Mouse (Mus musculus) spleen, postnatal 4 days (tissue): ENCODE results near the gene Ctnnal1.
A peak's percentile ranks its signal among the peaks of the same experiment; 100 is the strongest.
"Not testable (repeated sequence)": the region's sequence is repeated elsewhere in the genome, so short reads cannot be mapped to it uniquely, and the experiment has no call there.

Experiments
- DNase-seq, 2 experiments: peaks; one replicate each; pipeline ENCODE4 v3.0.0; 2022; ENCODE audit warnings: low spot score in 2 of 2

Gene Ctnnal1

DNA sequence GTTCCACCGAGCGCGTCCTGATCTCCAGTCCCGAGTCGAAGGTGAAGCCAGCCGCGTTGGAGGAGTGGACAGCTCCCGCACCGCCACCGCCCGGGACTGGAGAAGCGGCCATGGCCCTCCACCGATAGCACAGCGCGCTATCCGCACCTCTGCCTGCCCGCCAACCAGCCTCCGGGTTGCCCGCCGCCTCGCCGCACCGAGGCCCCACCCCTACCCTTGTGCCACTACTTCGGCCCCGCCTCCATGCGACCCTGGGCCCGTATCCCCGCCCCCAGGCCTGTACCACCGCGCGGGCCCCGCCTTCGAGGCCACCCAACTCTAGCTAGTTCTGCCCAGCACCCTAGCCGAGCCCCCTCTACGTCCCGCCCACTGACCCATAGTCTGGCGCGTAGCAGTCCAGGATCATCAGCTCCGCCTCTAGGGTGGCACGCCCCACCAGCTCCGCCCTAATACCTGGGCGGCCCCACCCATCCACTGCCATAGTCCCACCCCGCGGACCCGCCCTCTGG, at the start of gene Ctnnal1:
Ctnnal1 (minus strand) TSS at position 186 of the 509 bp plus-strand sequence.
- peak; percentile 81 to 86 for DNase-seq

DNA sequence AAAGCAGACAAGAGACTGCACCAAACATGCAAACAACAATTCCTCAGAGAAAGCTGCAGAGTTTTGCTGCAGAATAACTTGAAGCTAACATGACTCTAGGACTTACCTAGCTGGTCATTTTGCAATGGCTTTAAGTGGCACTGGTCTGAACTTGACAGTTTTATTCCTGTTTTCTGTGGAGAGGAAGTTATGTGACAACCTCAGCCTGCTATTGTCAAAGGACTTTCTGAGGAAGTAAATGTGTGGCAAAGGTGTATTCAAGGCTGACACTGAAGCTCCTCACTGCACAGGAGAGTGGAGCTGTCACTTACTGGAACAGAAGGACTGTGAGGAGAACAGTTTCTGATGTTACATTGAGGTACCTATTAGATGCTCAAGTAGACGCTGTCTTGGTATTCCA, 49.8 kb upstream of the Ctnnal1 start:
- no peak for DNase-seq

DNA sequence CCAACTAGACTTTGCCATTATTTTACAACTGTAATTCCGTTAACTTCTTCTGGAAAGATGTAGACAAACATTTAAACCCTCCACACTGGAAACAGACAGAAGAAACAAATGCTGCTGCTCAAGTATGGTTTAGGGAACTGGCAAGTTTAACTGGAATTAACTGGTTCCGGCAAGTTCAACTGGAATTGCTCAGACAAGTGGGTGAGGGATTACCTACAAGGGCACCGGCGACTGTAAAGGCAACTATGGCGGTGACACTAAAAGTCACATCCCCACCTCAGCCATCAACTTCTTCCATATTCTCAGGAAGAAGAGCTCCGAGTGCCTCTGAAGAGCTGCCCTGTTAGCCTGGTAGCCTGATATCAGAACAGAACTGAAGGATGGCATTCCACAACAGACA, 49.4 kb upstream of the Ctnnal1 start:
- no peak for DNase-seq

DNA sequence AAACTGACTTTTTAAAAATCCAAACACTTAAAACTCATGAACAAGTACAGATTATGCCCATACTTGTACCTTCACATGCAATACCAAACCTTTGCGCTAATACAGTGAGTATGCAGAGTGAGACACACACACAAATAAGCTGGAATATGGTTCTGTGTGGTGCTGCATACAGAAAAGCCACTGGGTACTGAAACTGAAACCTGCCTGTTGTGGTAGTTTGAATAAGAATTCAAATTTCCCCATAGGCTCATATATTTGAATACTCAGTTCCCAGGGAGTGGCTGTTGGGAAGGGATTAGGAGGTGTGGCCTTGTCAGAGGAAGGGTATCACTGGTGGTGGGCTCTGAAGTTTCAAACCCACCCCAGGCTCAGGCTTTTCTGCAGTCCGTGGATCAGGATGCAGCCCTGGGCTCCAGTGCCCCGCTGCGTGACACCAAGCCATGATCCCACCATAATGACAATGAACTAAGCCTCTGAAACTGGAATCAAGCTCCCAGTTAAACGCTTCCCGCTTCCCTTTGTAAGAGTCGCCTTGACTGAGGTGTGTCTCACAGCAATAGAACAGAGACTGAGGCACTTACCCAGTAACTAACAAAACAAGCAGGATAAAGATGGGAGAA, 47.5 kb upstream of the Ctnnal1 start:
- DNase-seq: no peak

DNA sequence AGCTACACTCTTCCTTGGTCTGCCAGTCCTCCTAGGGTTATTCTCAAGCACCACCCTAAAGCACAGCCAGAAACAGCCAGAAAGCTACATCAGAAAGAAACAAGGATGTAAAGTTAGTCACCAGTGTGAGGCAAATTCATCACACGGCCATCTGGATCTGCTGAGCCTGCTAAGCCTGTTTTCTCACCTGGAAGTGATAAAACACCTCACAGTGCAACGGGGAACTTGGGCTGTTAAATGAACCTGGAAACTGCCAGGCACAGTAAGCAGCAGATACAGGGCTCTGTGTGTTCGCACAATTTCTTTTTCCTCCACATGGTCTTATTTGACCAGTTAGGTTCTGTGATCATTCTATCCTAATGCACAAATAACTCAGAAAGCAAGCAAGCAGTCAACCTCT, 44.6 kb upstream of the Ctnnal1 start:
- no peak for DNase-seq

DNA sequence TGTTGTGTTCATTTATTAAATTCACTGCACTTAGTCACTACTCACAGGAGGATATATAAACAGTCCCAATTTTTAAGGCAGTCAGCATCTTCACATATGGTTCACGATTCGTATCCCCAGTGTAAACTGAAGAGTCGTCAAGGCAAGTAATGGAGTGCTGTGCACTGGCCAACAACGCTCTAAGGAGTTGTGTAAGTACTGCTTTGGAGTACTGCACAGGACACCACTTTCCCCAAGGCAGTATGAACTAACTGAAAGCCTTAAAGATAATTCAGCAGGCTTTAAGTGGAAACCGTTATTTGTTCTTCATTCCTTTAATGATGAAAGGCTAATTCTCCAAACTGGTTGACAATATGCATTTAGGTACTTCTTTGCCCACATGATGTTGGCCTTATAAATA, 42.7 kb upstream of the Ctnnal1 start:
- DNase-seq: no peak

DNA sequence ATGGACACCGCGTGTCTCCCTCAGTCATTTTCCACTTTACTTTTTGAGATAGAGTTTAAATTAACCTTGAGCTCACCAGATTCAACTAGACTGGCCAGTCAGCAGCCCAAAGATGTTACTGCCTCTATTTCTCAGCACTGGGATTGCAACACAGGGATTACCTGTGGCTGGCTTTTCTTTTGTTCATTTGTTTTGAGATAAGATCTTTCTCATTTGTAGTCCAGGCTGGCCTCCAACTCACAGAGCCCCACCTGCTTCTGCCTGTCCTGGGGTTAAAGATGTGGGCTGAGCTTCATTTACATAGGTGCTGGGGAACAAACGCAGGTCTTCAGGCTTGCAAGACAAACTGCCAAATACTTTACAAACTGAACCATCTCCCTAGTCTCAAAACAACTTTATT, 41.9 kb upstream of the Ctnnal1 start:
- no peak for DNase-seq

DNA sequence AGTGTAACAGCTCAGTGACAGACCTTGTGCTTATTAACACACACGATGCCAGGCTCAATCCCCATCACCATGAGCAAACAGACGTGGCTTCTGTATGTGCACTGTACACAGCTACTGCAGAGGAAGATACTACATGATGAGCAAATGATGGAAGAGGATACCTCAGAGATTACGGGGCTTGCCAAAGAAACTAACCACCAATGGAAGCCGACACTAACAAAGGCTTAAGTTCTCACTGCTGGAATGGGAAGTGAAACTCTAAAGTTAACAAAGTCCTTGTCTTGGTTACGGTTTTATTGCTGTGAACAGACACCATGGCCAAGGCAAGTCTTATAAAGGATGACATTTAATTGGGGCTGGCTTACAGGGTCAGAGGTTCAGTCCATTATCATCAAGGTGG, 40.5 kb upstream of the Ctnnal1 start:
- DNase-seq: no peak

DNA sequence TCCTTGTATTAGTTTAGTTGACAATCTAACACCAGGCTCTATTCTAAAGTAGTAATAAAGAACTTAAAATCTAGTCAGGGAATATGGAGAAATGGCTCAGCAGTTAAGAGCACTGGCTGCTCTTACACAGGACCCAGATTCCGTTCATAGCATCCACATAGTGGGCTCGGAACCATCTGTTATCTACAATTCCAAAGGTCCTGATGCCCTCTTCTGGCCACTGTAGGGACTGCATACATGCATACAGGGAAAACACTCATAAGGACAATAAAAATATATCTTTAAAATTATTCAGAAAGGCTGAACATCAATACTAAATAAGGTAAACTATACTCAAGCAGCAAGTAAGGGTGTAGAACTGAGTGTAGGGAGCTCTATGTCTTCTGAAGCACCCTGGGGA, 36.7 kb upstream of the Ctnnal1 start:
- no peak for DNase-seq

DNA sequence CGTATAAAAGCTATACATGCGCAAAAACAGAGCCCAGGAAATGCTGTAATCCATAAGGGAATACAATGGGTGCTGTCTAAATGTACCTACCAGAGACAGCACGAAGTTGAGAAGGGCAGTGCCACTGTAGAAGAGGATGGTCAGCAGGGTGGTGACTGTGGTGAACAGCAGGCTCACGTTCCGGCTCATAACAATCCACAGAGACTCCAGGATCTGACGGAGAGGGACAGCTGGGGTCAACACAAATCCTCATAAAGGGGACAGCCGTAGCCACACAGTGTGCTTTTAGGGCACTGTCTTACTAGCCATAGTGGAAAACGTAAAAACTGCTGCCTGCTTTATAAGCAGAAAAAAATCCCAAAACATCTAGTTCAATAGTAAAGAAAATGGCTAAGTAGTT, 34.2 kb upstream of the Ctnnal1 start:
- DNase-seq: no peak

DNA sequence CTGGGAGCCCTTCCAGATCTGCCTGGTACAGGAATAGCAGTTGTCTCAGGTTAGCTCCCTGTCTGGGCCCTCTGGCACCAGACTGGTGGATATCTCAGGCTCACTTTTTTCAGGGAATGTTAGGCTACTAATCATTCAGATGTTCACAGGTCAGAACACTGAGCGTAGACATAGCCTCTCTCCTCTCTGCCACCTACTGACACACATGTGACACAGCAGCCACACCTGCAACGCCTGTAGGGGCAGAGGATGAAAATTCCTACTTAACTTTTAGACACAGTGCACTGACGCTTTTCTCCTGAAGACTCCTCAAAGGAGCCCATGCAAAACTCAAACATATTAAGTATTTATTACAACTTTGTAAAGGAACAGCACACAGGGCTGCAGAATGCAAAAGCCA, 32.5 kb upstream of the Ctnnal1 start:
- no peak for DNase-seq

DNA sequence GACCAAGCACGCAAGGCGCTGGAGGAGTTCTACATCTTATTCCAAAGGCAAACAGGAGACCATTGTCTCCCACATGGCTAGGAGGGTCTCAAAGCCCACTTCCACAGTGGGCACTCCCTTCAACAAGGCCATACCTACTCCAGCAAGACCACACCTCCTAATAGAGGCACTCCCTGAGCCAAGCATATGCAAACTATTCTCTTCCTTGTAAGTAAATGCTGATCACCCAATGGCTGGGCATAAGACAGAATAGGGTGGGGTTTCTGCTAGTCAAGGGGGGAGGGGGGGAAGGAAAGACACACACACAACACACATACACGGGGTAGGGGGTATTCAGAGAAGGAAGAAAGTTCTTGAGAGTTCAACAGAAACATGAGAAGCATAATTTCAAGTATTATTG, 29.2 kb upstream of the Ctnnal1 start:
- DNase-seq: no peak

DNA sequence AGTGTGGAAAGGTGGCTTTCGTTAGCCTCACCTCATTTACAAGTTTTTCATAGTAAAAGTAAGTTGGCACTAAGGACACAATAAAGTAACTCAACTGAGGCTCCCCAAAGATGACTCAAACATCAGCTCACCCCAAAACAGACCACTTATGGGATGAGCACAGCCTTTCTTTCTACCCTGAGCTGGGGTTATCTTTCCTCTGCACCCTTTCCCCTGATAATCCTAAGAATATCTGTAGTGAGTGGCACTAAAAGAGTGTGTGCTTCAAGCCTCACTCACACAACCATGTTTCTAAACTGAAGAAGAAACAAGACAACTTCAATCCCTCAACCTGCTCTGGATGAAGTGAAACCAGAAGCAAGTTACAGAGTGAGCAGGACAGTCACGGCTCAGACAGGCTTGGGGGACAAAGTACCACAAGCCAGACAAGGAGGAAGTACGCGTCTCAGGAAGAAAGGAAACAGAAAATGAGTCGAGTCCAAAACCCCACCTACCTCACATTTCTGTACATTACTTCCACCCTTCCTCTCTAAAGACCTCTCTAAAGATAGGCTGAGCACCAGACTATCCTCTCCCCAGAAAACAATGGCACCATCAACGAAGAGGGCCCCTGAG, 27.6 kb upstream of the Ctnnal1 start:
- DNase-seq: no peak

DNA sequence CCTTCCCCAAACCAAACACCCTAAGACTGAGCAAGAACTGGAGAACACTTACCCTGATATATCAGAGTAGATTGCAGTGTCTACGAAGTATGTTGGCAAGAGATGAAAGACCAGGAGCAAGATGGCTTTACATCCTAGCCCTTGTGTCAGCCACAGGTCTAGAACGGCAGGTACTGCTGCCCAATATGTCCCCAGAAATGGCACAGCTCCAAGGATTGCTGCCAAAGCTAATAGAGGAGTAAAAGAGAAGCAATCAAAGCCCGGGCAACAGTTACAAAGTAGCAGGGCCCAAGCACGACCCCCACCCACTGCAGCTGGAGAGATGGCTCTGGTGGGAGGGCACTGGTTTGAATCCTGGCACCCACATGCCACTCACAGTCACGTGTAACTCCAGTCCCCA, 23.5 kb upstream of the Ctnnal1 start:
- no peak for DNase-seq

DNA sequence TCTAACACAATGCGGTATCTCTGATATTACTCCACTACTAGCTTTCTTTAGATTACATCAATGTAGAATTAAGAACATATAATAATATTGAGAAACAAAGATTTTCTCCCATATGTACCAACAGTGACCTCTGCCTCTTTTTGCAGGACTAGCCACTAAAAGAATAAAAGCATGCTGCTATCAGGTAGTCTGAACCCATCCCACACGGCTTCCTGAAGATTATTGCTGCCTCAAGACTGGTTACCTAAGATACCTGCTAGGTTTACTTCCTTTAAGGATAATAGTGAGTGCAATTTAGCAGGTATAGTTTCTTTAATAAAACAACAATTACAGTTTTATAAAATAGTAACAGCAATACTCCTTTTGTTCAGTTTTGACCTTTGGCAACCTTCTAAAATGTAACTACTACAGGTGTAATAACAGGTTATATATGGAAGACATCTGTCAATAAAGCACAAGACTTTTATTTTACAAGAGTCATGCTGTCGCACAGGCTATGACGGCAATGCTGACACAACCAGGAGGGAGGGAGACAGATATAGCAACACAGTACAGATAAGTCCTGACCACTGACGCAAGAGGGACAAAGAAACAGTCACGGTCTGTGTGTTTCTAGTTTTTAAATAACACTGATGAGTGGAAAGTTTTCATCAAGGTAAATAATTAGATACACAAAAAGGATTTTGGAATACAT, 21.4 kb upstream of the Ctnnal1 start:
- no peak for DNase-seq

DNA sequence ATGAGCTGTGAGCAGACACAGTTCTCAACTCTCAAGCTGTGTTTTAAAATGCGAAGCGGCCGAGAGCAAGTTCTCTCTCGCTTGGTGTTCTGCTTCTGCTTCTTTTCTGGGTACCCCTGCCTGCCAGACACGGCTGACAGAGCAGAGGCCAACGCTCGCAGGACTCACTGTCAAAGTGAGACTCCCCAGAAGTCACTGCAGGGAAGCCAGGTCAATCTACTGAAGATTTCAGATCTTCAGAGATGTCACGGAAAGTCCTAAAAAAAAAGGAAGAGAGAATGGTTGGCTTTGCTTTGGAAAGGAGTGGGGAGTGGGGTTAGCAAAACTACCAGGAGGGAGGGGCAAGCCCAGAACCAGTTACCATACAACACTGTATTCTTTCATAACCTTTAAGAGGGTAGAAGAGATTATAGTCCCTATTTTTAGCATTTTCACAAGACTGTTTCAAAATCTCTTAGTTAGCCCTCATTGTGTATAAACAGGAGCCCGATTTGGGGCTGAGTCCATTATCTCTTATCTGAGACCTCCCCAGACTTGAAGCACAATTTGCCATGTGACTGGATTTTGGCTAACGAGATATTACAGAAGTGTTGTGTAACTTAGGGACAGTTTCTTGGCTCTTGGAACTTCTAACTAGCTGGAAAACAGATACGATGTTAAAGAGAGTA, 15.2 kb upstream of the Ctnnal1 start:
- no peak for DNase-seq

DNA sequence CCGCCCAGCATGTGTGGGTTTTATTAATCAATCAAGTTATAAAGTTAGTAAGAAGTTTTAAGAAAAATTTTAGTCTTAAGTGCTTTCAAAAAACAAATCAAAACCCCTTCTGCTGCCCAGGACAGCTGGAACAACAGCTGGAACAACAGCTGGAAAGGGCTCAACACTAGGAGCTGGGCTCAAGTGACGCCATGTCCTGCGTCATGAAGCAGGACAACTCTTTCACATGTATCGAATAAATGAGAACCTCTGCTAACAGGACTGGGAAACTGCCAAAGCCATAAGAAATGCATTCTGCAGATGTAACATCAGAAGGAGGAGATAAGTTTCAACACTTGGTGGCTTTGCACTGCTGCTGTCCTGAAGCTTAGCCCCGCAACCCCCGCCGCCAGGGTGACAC, 14.0 kb upstream of the Ctnnal1 start:
- no peak for DNase-seq

DNA sequence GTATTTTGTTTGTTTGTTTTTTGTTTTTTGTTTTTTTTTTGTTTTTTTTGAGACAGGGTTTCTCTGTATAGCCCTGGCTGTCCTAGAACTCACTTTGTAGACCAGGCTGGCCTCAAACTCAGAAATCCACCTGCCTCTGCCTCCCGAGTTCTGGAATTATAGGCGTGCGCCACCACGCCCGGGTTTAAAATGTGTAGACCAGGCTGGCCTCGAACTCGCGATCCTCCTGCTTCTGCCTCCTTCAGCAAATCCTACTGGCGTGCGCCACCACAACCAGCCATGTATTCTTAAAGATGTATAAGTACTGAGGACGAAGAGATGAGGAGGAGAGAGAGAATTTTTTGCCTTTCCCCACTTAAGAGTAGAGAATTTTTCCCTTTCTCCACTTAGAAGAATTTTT, 5.6 kb upstream of the Ctnnal1 start:
- not testable (repeated sequence) for DNase-seq

DNA sequence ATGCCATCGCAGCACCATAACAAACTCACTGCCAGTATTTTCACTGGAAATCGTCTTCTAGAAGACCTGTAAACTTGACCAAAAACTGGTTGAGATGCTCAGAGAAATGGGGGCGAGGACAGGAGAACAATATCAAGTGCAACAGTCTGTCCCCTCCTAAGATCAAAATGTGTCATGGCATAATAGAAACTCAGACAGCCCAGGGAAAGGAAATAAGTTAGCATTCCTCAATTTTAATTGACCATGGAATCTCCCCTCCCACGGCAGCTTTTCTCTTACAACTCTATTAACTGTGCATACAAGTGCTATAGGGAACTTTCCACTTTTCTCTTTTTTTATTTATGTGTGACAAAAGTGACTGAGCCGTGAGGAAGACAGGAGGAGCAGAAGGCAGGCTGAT, 2.8 kb upstream of the Ctnnal1 start:
- no peak for DNase-seq

DNA sequence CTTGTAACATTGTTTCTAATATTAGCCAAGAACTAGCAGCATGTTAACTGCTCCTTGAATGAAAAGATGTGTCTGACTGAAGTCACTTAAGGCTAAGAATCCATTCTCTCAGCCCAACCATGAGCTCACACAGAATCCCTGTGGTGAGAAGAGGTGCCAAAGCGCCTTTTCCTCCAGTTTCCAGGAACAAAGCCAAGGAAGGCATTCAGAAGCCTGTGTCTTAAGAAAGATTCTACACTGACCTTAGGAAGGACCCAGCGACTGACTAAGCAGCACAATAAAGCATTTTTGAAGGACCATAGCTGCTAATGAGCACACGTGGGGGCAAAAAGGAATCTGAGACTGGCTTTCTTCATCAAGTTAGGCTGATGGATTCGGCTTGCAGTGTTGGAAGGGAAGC, 983 bp upstream of the Ctnnal1 start:
- DNase-seq: no peak

DNA sequence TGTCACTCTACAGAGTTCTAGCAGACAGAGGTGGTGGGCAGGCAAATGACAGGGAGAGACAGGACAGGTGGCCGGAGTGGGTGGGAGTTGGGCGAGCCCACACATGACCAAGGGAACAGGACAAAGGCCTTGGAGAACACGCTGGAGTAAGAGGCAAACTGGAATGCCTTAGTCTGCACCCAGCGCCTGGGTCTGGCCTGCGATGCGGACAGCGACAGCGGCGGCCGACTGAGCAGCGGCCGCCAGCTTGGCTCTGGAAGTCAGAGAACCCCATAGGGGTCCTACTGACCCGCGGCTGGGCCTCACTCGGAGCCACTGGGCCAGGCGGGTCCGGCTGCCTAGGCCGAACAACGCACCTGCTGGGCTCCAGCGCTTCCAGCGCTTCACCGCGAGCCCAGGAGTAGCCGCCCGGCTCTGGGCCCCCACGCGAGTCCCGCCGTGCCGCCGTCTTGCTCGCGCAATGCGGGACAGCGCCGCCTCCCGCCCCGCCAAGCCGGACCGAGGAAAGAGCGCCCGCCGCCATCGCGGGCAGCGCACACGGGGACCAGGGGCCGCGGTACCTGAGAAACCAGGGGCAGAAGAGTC, 479 bp downstream of the Ctnnal1 start:
- DNase-seq: peak; percentile 13 to 73

DNA sequence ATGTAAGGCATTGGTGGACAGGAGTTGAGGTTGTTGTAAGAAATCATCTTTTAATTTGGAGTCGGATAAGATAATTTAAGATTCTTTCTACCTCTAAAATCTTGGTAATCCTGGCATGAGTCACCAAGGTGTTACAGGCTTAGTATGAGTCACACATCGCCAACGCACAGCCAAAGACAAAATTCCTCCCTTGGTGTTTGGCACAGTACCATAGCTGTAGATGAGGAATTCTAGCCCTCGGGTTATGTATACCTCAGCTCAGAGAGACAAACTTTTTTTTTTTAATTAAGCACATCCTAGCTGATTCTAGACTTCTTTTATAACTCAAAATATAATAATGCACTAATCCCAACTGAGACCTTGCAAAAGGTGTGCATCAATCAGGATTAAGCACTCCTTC, 972 bp downstream of the Ctnnal1 start:
- no peak for DNase-seq
